Mouse (Mus musculus) layer of hippocampus, postnatal 14 days (tissue): ENCODE data around the gene Tbc1d16. TPM values are rescaled to one million over a fixed set of nuclear protein-coding genes. Genes with fewer than 3 reads are reported as not detected.

Experiments
- DNase-seq, 2 experiments: peaks; one replicate each; pipeline ENCODE4 v3.0.0; 2021 to 2022; ENCODE audit warnings: low spot score in 2 of 2, mixed read lengths in 1 of 2
- total RNA-seq, 2 experiments: library from RNA; stranded (reverse); gene quantifications; 2 replicates each; pipeline ENCODE4 v1.2.3; 2021

The Tbc1d16 gene
- total RNA-seq, 2 experiments from 2014 or later: 79.7 to 81.0 TPM

DNA sequence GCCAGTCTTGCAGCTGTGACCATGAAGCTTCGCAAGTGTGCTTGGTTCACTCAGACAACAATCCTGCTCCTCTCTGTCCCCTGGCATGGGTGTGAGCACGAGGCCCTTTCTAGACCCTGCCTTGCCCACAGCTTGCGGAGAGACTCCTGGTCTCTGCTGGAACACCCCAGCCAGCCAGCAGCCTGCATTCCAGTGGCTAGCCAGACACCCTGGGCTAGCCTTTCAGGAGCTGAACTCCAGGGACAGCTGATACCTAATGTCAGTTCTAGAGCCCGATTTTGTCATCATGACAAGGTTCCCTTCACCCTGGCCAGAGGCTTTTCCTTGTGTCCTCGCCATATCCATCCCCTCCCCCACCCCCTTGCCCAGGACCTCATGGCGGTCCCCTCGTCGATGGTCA, 81.1 kb downstream of the Tbc1d16 start:
- no peak for DNase-seq

DNA sequence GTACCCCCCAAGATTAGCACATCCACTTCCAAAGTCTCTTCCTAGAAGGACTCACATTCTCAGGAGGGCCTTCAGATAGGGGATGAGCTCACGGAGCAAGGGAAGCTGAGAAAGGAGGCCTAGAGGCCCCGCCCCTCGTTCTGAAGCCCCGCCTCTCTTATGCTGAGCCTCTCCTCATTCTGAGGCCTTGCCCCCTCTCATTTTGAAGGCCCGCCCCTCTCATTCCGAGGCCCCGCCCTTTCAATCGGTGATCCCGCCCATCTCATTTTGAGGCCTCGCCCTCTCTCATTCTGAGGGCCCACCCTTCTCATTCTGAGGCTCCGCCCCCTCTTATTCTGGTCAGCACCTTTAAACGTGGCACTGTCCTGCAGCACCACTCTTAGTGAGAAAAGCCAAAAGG, 82.2 kb downstream of the Tbc1d16 start:
- DNase-seq: no peak

DNA sequence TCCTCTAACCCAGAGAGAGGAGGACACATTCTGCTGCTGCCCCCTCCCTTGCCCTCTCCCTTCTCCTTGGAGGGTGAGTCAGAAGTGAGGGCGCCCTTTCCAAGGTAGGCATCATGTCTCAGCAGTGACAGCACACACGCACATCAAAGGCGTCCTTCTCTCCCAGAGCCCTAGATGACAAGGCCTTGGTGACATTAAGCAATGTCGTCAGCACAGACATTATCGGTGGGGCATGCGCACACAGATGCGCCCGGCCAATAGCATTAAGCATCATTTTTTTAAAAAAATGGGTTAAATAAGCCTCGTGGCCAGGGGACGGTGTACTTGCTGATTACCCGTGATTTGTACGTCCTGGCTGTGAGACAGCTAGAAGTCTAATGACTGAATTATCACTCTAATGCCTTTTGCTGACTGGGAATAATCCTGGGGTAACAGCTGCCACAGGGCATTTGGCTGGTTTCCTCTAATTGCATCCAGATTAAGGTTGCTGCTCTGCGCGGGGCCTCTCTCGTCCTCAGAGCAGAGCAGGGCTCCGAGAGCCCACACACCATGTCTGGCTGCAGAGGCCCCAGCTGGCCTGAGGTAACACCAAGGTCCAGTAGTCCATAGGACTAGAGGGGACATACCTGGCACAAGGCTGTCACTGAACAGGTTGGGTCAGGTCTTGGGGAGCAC, 83.4 kb downstream of the Tbc1d16 start:
- DNase-seq: no peak

DNA sequence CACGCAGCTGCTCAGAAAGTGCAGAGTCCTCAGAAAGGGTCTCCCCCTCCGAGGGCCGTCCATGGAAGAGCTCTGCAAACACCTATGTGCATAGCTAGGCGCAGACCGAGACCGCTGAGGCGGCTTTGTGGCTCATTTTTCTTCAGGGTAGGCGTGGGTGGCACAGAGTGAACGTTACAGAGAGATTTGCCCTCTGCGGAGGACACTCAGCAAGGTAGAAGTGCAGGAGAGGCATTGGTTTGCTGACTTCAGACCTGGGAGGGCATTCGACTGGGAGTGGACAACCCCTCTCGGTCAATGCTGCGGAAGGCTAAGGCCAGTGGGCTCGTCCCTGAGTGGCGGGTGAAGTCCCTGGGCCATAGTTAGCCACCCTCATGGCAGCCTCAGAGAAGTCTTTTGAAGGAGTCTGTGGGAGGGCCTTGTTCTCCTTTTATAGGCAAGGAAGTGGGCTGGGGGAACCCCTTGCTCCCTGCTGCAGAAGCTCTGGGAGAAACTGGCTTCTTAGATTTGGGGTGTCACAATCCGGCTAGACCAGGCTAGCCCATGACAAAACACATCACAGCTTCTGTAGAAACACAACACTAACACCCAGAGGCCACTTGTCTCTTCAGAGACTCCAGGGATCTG, 84.8 kb downstream of the Tbc1d16 start:
- DNase-seq: no peak

DNA sequence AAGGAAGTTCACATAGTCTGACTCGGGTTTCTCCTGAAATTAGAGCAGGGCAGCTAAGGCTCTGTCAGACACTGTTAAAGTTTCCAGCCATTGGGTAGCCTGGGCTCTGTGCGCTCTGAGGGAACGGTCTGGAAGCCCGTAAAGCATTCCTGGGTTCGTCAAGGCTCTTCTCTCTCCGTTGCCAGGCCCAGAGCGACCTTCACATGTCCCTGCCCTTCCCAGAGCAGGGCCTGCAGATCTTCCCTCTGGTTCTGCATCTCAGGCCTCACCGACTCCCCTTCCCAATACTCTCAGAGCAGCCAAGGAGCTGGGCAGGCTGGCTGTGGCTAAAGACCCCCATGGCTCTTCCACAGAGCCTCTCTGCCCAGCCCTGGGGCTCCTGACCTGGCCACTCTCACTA, 85.7 kb downstream of the Tbc1d16 start:
- DNase-seq: no peak

DNA sequence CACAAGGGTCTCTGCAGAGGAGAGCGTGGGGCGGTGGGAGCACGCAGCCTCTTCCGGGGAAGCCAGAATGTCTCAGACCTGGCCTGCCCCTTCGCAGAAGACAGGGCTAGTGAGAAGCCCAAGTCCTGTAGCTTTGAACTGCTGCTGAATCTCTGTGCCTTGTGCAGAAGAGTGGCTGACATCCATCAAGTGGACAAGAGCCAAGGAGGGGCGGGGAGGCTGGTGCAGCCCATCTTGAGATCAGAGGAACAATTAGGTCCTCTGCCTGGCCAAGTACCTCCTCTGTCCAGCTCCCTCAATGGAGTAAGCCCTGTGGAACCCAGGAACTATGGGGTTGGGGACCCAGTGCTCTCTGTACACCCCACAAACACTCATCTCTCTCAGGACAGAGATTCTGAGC, 89.3 kb downstream of the Tbc1d16 start:
- DNase-seq: no peak

DNA sequence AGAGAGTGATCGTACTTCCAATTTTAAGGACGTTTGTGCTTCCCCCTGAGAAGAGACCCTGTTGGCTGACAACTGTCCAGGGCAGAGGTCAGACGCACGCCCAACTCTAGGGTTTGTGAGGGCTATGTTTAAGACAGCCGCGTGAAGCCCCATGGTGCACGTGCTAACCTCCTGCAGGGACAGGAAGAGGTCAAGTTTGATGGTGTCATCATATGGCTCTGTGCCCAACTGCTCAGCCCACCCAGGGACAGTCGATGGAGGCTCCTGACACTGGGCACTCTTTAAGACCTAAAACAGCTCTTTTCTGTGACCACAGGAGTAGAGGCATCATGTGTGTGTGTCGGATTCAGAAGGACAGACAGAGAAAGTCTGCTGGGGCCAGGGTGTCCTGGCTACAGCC, 90.1 kb downstream of the Tbc1d16 start:
- no peak for DNase-seq

DNA sequence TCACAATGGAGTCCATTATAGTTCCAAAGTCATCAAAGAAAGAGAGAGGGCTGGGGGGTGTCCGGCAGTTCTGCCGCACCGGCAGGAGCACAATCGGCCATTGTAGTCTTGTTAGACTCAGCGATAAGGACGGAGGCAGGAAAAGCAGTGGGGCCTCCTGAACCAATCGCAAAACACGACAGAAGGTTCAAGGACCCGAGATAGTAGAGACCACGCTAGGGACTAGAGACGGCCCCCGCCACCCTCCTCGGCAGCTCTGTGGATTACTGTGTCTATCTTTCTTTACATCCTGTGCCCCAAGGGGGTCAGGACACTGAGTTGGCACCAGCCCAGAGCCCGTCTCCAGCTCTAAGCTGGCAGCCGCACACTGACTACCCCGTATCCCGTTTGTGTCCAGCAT, 93.7 kb downstream of the Tbc1d16 start:
- no peak for DNase-seq

DNA sequence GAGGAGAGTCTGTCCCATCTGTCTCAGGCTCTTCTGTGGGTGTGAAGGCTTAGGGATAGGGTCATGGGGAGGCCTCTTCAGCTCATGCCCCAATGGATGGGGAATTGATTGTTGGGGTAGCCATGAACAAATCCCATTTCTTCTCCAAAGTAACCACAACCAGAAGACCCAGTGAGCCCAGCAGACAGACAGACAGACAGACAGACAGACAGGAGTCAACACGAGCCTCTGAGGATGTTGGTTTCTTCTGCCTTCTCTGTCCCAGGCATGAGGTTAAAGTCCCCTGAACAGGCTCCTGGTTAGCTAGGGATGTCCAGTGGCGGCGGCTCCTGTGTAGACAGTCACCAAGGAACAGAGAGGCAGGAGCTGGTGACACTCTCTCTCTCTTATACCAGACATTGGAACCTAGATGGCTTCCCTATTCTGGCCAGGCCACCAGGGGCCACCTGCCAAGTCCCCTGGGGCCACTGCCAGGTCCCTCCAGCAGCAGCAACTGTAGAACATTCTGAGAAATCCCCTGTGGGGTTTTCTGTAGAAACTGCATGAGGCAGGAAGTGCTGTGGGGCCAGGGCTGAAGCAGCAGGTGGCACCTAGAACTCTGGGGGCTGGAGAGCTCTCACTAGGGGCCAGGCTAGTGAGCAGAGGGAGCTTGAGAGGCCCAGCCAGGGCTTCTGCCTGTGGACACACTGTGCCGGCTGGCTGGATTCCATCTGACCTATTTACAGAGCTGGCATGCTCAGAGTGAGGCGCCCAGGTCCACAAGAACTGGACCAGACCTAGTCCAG, 94.7 kb downstream of the Tbc1d16 start:
- DNase-seq: peak; percentile 37 to 68

DNA sequence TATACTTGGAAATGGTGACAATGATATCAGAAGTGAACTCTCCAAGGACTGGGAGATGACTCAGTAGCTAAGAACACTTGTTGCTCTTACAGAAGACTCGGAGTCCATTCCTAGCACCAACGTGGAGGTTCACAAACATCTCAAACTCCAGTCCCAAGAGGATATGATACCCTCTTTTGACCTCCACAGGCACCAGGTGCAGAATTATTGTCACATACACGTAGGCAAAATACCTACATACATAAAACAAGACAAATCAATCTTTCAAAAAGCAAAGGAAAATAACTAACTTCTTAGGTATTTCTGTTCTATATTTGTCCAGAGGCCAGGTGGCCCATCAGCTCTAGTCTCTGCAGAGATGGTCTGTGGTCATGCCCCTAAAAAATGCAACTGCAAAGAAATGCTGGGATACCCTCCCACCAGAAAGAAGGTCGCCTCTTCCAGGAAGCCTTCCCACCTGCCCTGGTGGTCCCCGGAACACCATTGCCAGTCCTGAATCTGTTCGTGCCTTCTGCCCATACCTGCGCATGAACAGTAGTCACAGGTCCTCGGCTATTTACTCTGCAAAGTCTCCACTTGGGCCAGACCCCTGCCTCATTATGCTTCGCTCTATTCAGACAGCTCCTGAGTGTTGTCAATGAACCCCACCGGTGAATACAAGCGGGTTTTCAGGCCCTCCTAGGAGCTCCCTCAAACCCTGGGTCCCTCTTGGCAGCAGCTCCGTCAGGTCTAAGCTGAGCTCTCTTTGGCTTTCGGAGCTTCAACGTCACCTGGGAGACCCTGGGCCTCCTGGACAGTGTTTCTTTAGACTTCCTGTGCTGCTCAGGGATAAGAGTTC, 95.9 kb downstream of the Tbc1d16 start:
- DNase-seq: no peak

DNA sequence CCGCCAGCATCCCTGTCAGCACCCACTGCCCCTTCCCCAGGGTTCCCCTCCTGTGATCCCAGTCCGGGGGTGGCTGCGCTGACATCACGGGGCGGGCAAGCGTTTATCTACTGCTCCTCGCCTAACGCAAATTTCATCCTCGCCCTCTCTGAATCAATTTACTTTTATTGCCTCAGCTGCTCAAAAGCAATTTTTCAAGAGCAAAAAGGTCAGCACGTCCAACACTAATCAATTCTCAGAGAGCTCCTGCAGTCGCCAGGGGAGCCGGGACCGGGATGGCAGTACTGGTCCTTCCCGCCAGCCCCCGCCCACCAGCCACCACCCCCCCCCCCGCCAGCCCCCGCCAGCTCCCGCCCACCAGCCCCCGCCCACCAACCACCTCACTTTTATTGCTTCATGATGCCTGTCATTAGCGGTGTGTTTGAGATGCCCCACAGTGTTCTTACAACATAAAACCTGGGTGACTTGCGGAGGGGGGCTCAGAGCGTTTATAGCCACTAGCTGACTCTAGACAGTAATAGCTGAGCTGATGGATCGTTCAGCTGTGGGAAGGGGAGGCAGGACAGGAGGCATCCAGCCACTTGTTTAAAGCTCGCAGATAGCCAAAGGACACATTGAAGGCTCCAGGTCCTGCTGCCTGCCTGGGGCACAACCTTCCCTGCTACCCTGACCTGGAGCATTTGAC, 98.1 kb downstream of the Tbc1d16 start:
- DNase-seq: no peak

DNA sequence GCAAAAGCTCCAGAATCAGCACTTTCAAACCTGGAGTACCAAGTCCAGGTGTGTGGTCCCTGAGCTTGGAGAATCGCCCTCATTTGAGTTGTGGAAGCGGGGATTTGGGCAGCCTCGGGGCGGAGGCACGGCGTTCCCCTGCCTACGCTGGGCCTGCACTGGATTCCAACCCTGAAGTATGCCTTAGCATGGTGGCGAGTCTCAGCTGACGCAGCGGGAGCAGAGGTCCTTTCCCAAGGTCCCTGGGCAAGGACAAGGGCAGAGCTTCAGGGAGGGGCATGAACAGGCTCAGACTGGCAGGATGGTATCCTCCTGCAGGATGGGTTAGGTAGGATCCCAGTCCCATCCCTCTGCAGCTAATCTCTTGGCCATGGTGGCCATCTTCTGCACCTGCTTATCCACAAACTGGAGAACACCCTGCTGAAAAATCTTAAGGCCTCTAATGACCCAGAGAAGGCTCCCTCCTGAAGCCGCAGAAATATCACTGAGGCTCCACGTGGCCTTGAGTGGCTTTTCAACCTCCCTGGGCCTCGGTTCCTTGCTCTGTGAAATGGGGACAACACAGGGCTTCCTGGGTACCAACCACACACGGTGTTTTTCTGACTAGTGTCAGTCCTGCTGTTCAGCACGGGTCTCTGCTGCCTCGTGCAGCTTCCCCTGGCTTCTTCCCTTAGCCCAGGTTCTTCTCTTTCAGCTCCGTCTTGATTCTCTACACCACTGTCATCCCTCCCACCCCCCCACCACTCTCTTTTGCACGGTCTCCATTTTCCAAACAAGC, 98.8 kb downstream of the Tbc1d16 start:
- no peak for DNase-seq

DNA sequence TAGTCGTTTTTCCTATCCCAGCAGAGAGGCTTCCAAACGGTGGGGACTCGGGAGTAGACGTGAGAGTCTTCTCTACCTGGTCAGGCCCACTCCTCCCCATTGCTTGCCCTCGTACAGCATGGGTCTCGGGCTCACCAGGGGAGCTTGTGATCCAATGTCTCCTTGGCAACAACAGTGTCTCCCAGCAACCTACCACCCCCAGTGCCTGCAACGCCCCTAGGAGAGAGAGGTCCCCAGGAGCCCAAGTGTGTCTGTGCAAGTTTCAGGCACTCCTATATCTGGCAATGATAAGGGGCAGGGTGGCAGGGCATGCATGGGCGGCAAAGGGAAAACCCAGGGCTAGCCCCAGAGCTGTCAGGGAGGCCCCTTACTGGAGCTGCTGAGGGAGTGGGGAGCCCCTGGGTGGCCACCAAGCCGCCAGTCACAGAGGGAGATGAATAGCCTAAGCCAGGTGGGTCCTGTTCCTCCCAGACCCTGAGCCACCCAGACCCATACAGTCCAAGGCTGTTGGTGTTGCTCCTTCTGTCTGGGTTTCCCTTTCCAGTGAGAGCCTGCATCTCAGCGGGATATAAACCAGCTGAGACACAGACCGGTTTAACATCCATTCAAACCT, 99.5 kb downstream of the Tbc1d16 start:
- DNase-seq: no peak

DNA sequence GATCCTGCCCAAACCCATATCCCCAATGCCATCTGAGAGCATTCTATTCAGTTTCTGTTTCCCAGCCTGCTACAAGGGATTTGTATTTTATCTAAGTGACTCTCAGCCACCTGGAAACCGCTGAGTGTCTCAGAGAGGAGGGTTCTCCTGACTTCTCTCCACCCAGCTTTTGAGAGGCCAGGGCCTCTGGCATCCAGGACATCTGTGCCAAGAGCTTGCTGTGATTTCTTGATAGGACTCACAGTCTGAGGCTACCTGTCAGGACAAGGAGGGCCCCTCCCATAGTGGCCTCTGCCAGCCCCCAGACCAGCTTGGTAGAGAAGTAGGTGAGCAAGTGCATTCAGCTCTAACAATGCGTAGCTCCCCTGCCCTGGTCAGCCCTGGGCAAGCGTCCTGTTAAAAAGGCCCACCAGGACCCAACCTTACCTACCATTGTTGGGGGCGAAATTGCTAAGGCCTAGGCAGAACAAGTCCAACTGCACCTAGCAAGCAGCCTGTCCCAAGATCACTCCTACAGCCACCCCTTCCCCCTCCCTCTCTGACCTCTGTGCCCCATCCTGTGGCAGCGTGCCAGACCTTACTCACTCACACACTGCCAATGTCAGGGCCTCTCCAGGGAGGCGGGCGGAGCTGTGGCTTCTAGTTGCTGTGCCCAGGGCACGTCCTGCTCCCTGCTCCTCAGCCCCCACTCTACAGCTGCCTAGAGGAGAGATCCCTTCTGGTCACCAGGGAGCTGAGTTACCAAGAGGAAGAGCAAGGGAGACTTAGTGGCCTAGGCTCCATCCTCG, 100.4 kb downstream of the Tbc1d16 start:
- no peak for DNase-seq

DNA sequence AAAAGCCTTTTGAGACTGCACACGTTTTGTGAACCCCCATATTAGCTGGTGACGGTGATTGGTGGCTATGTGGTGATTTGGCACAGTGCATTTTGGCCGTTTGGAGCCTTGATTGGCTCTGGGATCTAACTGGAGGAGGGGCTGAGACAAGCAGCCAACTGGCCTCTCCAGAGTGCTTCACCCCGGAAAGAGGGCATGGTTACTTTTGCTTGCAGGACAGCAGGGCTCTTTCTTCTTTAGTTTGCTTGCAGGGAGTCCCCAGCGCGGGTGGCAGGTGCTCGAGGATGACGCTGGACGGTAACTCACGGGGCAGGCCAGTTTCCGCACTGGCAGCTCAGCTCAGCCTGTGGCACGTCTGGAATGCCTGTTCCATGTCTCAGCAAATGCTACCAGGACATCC, 101.2 kb downstream of the Tbc1d16 start:
- DNase-seq: no peak

DNA sequence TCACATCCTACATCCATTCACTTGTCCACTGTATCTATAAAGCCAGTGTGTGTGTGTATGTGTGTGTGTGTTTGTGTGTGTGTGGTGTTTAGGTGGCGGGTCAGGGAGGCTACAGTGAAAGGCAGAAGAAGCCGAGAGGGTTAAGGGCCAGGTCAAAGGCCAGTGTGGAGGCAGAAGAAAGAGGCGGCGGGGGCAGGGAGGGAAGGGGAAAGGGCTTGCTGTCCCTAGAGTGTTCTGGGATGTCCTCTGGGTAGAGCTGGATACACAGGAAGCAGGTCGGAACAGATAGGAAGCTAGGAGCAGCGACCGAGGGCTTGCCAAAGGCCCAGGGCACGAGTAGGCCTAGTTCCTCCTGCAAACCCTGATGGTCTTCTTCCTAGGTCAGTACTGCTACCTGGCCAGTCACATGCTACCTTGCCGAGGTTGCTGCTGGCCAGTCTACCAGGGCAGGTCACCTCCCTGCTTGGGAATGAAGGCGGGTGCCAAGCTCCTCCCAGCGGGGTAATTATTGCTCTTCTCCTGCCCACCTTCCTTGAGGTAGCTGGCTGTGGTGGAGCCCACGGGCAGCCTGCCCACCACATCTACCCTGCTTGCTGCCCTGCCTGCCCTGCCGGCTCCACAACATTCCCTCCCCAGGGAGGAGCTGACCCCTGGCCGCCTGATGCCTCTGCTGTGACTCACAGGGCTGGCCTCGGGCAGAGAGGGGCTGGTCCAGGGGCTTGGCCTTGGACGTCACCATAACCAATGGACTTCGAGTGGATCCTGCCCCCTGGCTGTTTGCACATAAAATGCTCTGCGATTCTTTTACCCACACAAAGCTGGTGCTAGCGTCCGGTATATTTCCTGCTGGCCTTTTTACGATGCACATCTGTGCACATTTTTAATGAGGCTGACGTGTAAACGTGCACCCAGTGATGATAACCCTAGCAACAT, 102.1 kb downstream of the Tbc1d16 start:
- DNase-seq: peak; percentile 43 to 44

DNA sequence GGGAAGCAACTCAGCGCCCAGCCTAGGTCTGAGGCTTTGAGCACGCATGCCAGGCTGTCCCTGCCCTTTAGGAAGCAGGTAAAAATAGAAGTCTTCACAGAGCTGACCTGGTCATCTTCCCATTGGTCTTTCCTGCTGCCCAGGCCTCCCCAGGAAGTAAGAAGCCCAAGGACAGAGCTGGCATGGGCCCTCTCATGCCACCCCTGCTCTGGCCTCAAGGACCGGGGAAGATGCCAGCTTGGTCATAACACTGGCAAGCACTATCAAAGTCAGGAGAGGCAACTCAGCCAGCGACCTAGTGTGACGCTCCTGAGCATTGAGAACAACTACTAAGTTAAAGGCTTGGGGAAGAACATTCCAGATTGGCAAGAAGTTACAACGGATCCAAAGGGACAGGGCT, 103.8 kb downstream of the Tbc1d16 start:
- no peak for DNase-seq
